Mouse (Mus musculus) neural tube, embryonic 14.5 days (tissue): Measurements from ENCODE around the gene Pde10a. TPM values are rescaled to one million over a fixed set of nuclear protein-coding genes. Genes with fewer than 3 reads are reported as not detected.

Experiments used
- ATAC-seq: fragments of 200-750 bp; cut with Nextera tagmentation; 2 replicates; pipeline ENCODE4 v1.8.0; 2017; ENCODE audit warnings: low read depth, mild to moderate bottlenecking, moderate TSS enrichment, moderate library complexity
- H3K27ac ChIP-seq: fragments of 300-500 bp; sonication (generic); 2 replicates; pipeline ENCODE4 v1.5.1; 2014; ENCODE audit warnings: low read depth, mild to moderate bottlenecking, control low read depth, low read length, moderate library complexity, mixed read lengths
- H3K27me3 ChIP-seq: fragments of 300-500 bp; sonication (generic); 2 replicates; pipeline ENCODE4 v1.6.1; 2014; ENCODE audit warnings: low read length; ENCODE audit not compliant: control insufficient read depth, insufficient read depth
- H3K36me3 ChIP-seq: fragments of 300-500 bp; sonication (generic); 2 replicates; pipeline ENCODE4 v1.6.1; 2014; ENCODE audit warnings: low read length, mixed read lengths; ENCODE audit not compliant: control insufficient read depth, insufficient read depth
- H3K4me1 ChIP-seq: fragments of 300-500 bp; sonication (generic); 2 replicates; pipeline ENCODE4 v1.6.1; 2014; ENCODE audit warnings: low read length; ENCODE audit not compliant: control insufficient read depth, insufficient read depth
- H3K4me2 ChIP-seq: fragments of 300-500 bp; sonication (generic); 2 replicates; pipeline ENCODE4 v1.6.1; 2014; ENCODE audit warnings: mild to moderate bottlenecking, low read depth, low read length, control low read depth
- H3K4me3 ChIP-seq: fragments of 300-500 bp; sonication (generic); 2 replicates; pipeline ENCODE4 v1.5.1; 2014; ENCODE audit warnings: low read depth, low read length, control low read depth, mixed read lengths
- H3K9ac ChIP-seq: fragments of 300-500 bp; sonication (generic); replicated peaks from 2 replicates; pipeline ENCODE4 v1.6.1; 2014; ENCODE audit warnings: low read depth, mild to moderate bottlenecking, control low read depth, low read length, mixed read lengths
- H3K9me3 ChIP-seq: fragments of 300-500 bp; sonication (generic); 2 replicates; pipeline ENCODE4 v1.6.1; 2016; ENCODE audit warnings: low read length; ENCODE audit not compliant: control insufficient read depth
- WGBS: fragments of 180-500 bp; shearing (Covaris S2); extraction: QIAGEN DNeasy Blood & Tissue Kit; methylation state at CpG from one replicate; pipeline ENCODE4 v1.1.7; 2014; 5-methylcytosine and 5-hydroxymethylcytosine counted together
- polyA plus RNA-seq: library from polyadenylated mRNA; unstranded; fragments of >200 nt; fragmentation: Nextera tagmentation; extraction: Ambion mirVana; gene quantifications from 2 replicates; pipeline ENCODE4 v1.2.1, GENCODE M21; 2014

Pde10a gene
- polyA plus RNA-seq, 1 experiment from 2014 or later = 16.2 TPM

DNA sequence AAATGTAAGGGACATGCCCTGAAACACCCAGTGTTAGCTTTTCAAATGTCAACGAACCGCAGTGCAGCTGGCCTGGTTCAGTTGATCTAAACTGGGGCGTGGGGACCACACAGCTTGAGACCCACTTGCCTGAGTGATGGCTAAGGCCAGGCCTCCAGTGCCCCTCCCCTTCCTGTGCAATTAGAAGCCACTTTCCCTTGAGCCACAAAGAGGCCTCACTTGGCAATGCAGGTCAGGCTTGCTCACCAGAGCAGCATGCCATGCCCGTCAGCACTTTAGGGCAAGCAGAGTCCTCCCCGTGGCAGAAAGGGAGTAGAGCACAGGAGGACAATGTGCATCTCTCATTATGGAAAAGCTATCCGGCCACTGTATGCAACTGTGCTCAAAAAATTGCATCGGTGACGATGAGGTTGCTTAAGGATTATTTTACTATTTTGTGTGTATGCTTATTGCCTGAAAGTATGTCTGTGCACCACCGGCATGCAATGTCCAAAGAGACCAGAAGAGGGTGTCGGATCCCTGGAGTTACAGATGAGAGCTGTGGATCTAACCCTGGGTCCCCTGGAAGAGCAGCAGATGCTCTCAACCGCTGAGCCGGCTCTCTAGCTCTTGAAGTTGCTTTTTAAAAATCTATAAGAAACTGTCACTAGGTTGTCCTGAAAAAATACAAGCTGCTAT is 114.7 kb downstream of the Pde10a start:
- WGBS = 82% methylated on average over 12 of the region's 12 CpGs
- Histone ChIP-seq H3K9me3 (no peaks in the 10 kb centered on the region), H3K4me3 (no peak overlapping the region)

DNA sequence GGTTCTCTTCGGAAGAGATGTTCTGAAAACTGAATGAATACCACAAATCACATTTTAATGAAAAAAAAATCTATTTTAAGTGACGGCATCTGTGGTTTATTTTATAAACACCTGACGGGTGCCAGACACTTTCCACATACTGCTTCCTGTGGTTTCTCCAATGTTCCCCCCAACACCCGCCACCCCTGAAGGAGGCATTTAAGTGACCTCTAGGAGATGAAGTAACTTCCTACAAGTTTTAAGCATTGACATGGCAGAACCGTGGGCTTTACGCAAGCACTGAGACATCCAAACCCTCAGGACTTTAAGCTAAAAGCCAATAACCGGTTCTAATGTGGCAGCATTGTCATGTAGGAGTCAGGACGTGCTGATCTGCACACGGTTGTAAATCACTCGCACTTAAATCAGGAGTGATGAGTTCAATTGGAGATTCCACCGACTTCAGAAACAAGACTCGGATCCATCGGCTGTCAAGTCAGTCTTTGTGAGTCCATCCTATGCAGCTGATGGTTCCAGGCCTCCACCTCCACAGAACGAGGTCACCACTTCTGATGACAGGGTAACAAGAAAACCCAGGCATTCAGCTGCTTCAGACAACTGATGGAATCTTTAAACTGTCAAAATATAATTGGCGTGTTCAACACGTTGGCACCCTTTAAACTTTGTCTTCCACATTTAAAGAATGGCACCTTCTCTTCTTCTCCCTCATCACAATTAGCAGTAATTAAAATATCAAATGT is 115.7 kb downstream of the Pde10a start:
- Histone ChIP-seq H3K4me3 (no peak overlapping the region), H3K4me2 (no peak overlapping the region), H3K9me3 (no peaks in the 10 kb centered on the region), H3K9ac (no peak overlapping the region), H3K36me3 (no peaks in the 10 kb centered on the region), H3K27ac (no peak overlapping the region), H3K27me3 (no peaks in the 10 kb centered on the region), H3K4me1 (no peaks in the 10 kb centered on the region)
- ATAC-seq = no peak
- WGBS = 83% methylated on average over 16 of the region's 16 CpGs

More for the DNA sequence above, 114.7 kb downstream of the Pde10a start:
- no peak overlapping the region for H3K4me2 ChIP-seq
- ATAC-seq = no peak
- H3K9ac ChIP-seq = no peak overlapping the region
- no peaks in the 10 kb centered on the region for H3K4me1 ChIP-seq
- no peaks in the 10 kb centered on the region for H3K36me3 ChIP-seq
- H3K27ac ChIP-seq = no peak overlapping the region
- H3K27me3 ChIP-seq = no peaks in the 10 kb centered on the region

DNA sequence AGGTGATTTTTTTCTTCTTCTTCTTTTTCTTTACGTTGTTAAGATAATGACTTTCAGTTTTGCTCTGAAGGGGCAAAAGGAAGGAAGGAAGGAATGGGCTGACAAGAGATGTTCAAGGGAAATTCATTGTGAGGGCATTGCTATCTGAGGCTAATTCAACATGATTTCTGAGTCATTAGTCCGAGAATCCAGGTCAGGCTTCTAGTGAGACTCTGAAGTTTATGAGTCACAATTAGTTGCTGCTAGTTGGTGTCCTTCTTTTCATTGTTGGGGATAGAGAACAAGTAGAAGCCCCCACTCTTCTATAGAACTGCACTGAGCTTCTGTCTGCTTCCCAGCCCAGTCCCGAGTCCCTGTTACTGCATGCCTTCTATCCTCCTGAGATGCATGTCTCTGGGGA is 116.3 kb downstream of the Pde10a start:
- no peaks in the 10 kb centered on the region for H3K9me3 ChIP-seq
- ATAC-seq = no peak
- no peak overlapping the region for H3K9ac ChIP-seq
- H3K4me2 ChIP-seq = no peak overlapping the region
- H3K4me1 ChIP-seq = no peaks in the 10 kb centered on the region
- 66% methylated on average over 3 of the region's 3 CpGs for WGBS
- no peak overlapping the region for H3K4me3 ChIP-seq
- H3K36me3 ChIP-seq = no peaks in the 10 kb centered on the region
- H3K27me3 ChIP-seq = no peaks in the 10 kb centered on the region
- no peak overlapping the region for H3K27ac ChIP-seq

DNA sequence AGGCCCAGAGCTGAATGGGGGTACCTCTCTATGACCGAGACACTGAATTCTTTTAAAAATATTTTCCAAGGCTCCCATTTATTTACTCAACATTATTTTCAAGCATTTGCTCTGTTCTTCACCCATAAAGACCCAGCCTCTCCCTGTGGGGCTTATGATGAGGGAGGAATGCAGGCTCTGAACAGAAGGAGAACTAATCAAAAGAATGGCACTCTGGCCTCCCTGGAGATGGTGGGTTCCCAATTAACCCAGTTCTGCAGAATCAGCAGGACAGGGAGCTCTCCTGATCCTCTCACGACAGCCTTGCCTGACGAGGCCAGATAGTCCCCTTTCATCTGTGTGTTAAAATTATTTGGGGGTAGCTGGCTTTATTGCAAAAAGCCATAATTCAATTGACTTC is 117.2 kb downstream of the Pde10a start:
- ATAC-seq = no peak
- Histone ChIP-seq H3K9me3 (no peaks in the 10 kb centered on the region), H3K36me3 (no peaks in the 10 kb centered on the region), H3K4me1 (no peaks in the 10 kb centered on the region), H3K9ac (no peak overlapping the region), H3K27ac (no peak overlapping the region), H3K4me3 (no peak overlapping the region), H3K27me3 (no peaks in the 10 kb centered on the region), H3K4me2 (no peak overlapping the region)
- 61% methylated on average over 3 of the region's 3 CpGs for WGBS

DNA sequence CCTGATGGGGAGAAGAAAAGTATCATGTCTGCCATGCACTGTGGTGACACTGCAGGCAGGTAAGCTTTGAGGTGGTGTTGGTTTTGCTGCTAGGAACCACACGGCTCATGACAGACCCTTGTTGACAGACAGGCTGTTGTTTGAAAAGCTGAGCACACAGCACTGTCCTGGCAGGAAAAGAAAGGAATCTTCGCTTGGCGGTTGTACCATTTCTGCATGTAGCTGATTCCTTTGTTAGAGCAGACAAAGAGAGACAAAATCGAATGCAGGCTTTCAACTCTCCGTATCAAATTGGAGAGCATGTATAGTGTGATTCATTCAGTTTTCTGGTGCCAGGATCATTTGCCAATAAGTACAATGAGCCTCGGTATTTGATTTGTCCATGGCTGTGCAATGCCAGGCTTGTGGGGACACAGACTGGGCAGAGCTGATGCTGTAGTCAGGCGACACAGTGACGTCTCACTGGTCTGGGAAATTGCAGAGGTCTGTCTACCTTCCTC is 122.2 kb downstream of the Pde10a start:
- no peaks in the 10 kb centered on the region for H3K27me3 ChIP-seq
- H3K9ac ChIP-seq = no peak overlapping the region
- peak overlapping the region; percentile 28; the same call in 1 of the 2 replicates for H3K27ac ChIP-seq
- H3K36me3 ChIP-seq = no peaks in the 10 kb centered on the region
- H3K9me3 ChIP-seq = no peaks in the 10 kb centered on the region
- peak; percentile 70; the same call in 1 of the 2 replicates for ATAC-seq
- no peak overlapping the region for H3K4me3 ChIP-seq
- 28% methylated on average over 8 of the region's 8 CpGs for WGBS
- no peaks in the 10 kb centered on the region for H3K4me1 ChIP-seq
- no peak overlapping the region for H3K4me2 ChIP-seq

DNA sequence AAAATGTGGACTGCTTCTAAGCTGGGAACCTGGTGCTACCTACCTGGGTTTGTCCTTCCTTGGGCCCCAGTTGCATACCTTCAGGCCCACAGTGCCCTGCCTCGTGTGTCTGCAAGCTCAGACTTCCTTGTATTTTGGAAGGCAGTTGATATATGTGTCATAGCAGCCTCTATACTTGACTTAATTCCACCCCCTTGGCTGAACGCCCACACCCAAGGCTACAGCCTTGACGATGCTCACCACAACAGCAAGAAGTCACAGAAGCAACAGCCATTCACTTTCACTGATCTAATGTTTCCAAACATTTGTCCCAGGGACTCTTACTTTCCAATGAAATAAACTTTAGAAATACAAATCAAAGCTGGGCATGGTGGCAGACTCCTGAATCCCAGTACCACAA is 123.1 kb downstream of the Pde10a start:
- no peak overlapping the region for H3K27ac ChIP-seq
- no peaks in the 10 kb centered on the region for H3K36me3 ChIP-seq
- no peak overlapping the region for H3K4me2 ChIP-seq
- H3K9ac ChIP-seq = no peak overlapping the region
- 62% methylated on average over 3 of the region's 3 CpGs for WGBS
- no peak overlapping the region for H3K4me3 ChIP-seq
- no peaks in the 10 kb centered on the region for H3K27me3 ChIP-seq
- ATAC-seq = no peak
- H3K4me1 ChIP-seq = no peaks in the 10 kb centered on the region
- no peaks in the 10 kb centered on the region for H3K9me3 ChIP-seq

DNA sequence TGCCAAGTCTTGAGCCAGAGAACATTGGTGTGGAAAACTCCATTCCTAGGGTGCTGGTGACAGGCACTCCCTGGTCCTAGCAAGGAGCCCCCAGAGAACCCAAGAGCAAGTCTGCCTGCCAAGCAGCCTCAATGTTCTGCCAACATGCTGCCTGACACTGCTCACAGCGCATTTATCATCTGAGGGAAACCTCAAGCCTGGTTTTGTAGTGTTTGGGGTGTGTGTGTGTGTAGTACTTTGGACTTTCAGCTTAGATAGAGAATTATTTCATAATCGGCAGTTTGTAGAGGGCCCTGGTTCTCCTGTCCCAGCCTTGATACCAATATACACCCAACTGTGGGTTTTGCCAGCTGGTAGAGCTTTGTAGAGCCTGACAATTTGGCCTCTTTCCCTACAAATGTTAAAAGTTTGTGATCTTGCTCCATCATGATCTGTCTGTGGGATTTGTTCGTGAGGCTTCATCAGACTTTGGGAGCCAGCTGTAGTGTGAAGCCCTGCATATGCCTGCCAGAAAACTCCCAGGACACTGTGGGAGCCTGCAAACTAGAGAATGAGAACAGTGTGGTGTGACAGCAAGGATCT is 127.6 kb downstream of the Pde10a start:
- no peak for ATAC-seq
- H3K36me3 ChIP-seq = no peaks in the 10 kb centered on the region
- no peak overlapping the region for H3K4me2 ChIP-seq
- no peak overlapping the region for H3K9ac ChIP-seq
- 95% methylated on average over 3 of the region's 3 CpGs for WGBS
- no peak overlapping the region for H3K4me3 ChIP-seq
- no peak overlapping the region for H3K27ac ChIP-seq
- H3K9me3 ChIP-seq = no peaks in the 10 kb centered on the region
- H3K4me1 ChIP-seq = no peaks in the 10 kb centered on the region
- H3K27me3 ChIP-seq = no peaks in the 10 kb centered on the region

DNA sequence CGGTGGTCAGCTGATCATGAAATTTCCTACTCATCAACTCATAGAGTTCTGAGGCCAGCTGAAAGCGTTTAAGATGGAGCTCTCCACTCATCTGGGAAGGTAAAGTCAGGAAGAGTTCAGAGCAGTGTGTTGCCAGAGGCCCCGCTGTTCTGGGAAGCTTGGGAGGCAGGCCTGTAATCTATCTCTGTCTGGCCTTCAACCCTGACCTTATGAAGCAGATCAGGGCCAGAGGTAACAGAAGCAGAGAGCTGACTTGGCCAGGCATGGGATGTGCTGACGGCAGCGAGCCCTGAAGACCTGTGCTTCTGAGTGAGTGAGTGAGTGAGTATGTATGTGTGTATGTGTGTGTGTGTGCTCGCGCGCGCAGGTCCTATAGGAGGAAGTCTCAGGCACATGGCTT is 132.5 kb downstream of the Pde10a start:
- H3K4me2 ChIP-seq = no peak overlapping the region
- H3K4me3 ChIP-seq = no peak overlapping the region
- H3K4me1 ChIP-seq = no peaks in the 10 kb centered on the region
- no peaks in the 10 kb centered on the region for H3K27me3 ChIP-seq
- H3K27ac ChIP-seq = no peak overlapping the region
- WGBS = 85% methylated on average over 9 of the region's 9 CpGs
- ATAC-seq = no peak
- no peaks in the 10 kb centered on the region for H3K9me3 ChIP-seq
- no peaks in the 10 kb centered on the region for H3K36me3 ChIP-seq
- no peak overlapping the region for H3K9ac ChIP-seq
